Mouse (Mus musculus): ENCODE data around the gene Gm4353. TPM values are rescaled to one million over a fixed set of nuclear protein-coding genes. Genes with fewer than 3 reads are reported as not detected.

Gm4353 gene
- total and polyA plus RNA-seq, 3 experiments = 1.4 to 2.0 TPM; not detected in 1

DNA sequence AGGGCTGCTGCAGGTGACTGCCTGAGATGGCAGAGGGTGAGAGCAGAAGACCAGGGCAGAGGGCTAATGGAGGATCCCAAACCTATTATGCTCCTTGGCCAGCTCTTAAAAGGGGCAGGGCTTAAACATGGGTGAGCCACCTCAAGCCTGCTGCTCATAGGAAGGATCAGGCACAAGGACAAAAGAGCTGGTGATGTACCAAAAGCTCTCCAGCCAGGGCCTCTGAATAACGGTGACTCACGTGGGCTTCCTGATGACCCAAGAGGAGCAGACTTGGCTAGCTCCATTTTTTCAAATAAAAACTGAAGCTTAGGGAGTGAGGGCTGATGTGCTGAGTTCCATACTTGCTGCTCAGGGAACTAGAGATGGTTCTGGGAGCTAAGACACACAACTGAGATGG lies 31.6 kb upstream of the Gm4353 start:
- H3K36me3 ChIP-seq (replicated peaks) = no peaks in the 10 kb centered on the region
- DNase-seq (ENCODE audit: low spot score) = no peak
- peaks cover 17% of the 10 kb centered on the region for H3K27me3 ChIP-seq (ENCODE audit: insufficient read depth, low read length)
- H3K4me3 ChIP-seq (ENCODE audit: low read depth, low read length) = no peak overlapping the region
- ATAC-seq (ENCODE audit: extremely low read depth, insufficient number of reproducible peaks, low FRiP score, poor library complexity, severe bottlenecking) = no peak
- H3K4me1 ChIP-seq (ENCODE audit: insufficient read depth, low read depth, low read length) = no peaks in the 10 kb centered on the region
- no peaks in the 10 kb centered on the region; the same call in 1 of the 2 replicates for H3K9me3 ChIP-seq (replicated peaks)
- TF ChIP-seq POLR2AphosphoS5 (IDR thresholded peaks at IDR 0.05; ENCODE audit: insufficient replicate concordance, low read depth, low read length) (no peak), TAL1 (conservative IDR thresholded peaks at IDR 0.05; ENCODE audit: low read depth, low read length) (no peak), GATA1 (IDR thresholded peaks at IDR 0.05; ENCODE audit: borderline replicate concordance, low read length) (no peak), GATA2 (IDR thresholded peaks at IDR 0.05; ENCODE audit: borderline replicate concordance, low read depth, low read length) (no peak), CTCF (IDR thresholded peaks at IDR 0.05; ENCODE audit: low read depth, low read length) (no peak)

DNA sequence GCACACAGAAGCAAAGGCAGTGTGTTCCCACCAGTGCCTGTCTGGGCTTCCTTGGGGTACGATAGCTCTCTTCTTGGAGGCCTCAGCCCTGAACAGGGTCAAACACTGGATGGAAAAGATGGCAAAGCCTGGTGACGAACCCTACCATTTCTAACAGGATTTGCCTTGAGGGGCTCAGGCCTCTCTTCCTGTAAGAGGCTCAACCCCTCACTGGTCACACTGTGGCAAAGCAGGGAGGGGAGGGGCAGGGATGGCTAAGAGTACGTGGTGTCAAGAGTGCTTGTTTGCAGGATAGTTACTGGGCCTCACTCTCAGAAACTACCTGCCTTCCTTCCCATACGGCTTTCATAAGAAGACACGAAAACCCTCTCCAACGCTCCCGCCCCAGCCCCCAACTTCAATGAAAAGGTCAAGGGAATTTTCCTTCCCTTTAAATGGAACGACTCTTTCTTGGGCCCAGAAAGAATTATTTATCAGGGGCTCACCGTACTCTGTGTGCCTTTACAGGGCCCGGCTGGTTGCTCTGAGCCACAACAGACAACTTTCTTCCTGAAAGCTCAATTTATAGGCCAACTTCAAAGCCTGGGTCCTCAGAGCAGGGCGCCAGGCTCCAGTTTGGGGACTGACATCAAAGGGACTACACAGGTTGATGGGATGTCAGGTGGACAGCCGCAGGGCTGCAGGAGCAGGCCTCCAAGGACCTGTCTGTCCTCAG lies 30.9 kb upstream of the Gm4353 start:
- Histone ChIP-seq H3K9me3 (replicated peaks) (no peaks in the 10 kb centered on the region; the same call in 1 of the 2 replicates), H3K4me3 (ENCODE audit: low read depth, low read length) (no peak overlapping the region), H3K36me3 (replicated peaks) (no peaks in the 10 kb centered on the region), H3K27me3 (ENCODE audit: insufficient read depth, low read length) (peaks cover 17% of the 10 kb centered on the region), H3K4me1 (ENCODE audit: insufficient read depth, low read depth, low read length) (no peaks in the 10 kb centered on the region)
- DNase-seq (ENCODE audit: low spot score) = no peak
- ATAC-seq (ENCODE audit: extremely low read depth, insufficient number of reproducible peaks, low FRiP score, poor library complexity, severe bottlenecking) = no peak
- TF ChIP-seq GATA2 (IDR thresholded peaks at IDR 0.05; ENCODE audit: borderline replicate concordance, low read depth, low read length) = no peak
- no peak for TF ChIP-seq GATA1 (IDR thresholded peaks at IDR 0.05; ENCODE audit: borderline replicate concordance, low read length)
- no peak for TF ChIP-seq CTCF (IDR thresholded peaks at IDR 0.05; ENCODE audit: low read depth, low read length)
- no peak for TF ChIP-seq POLR2AphosphoS5 (IDR thresholded peaks at IDR 0.05; ENCODE audit: insufficient replicate concordance, low read depth, low read length)
- no peak for TF ChIP-seq TAL1 (conservative IDR thresholded peaks at IDR 0.05; ENCODE audit: low read depth, low read length)

DNA sequence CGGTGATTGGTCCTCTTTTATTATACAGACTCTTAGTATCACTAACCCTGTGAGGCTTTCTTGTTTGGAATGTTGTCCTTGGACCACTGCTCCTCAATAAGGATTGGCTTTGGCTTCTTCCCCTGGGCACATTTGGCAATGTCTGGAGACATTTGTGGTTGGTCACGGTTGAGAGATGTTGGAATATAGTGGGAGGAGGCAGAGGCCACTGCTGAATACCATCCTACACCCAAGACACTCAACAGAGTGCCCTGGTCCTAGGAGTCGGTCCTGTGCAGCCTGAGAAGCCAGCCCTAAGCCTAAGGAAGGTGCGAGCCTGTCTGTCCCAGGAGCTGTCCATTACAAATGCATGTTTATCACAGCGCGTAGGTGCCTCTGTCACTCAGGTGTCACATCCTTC lies 27.1 kb upstream of the Gm4353 start:
- H3K27me3 ChIP-seq (ENCODE audit: insufficient read depth, low read length) = peaks cover 13% of the 10 kb centered on the region
- peaks cover 11% of the 10 kb centered on the region for H3K36me3 ChIP-seq (replicated peaks)
- no peaks in the 10 kb centered on the region for H3K4me1 ChIP-seq (ENCODE audit: insufficient read depth, low read depth, low read length)
- H3K9me3 ChIP-seq (replicated peaks) = no peaks in the 10 kb centered on the region
- ATAC-seq (ENCODE audit: extremely low read depth, insufficient number of reproducible peaks, low FRiP score, poor library complexity, severe bottlenecking) (no peak), DNase-seq (ENCODE audit: low spot score) (no peak)
- TF ChIP-seq GATA2 (IDR thresholded peaks at IDR 0.05; ENCODE audit: borderline replicate concordance, low read depth, low read length) (no peak), CTCF (IDR thresholded peaks at IDR 0.05; ENCODE audit: low read depth, low read length) (no peak), GATA1 (IDR thresholded peaks at IDR 0.05; ENCODE audit: borderline replicate concordance, low read length) (no peak), TAL1 (conservative IDR thresholded peaks at IDR 0.05; ENCODE audit: low read depth, low read length) (no peak), POLR2AphosphoS5 (IDR thresholded peaks at IDR 0.05; ENCODE audit: insufficient replicate concordance, low read depth, low read length) (no peak)
- H3K4me3 ChIP-seq (ENCODE audit: low read depth, low read length) = no peak overlapping the region

DNA sequence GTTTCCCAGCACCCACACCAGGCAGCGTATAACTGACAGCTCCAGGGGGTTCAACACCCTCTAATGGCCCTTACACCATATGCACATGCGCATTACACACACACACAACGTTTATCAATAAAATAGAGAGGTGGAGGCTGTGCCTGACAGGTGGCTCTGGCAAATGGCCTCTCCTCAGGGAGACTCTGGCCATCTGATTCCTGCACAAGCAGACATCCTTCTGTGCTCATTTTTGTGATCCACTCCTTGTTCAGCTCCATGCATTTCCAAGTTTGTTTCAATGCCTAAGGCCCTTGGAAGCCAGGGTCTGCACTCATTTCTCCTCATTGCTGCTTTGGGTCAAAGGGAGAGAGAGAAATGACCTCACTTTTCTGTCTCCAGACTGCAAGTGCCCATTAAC lies 26.2 kb upstream of the Gm4353 start:
- Histone ChIP-seq H3K27me3 (ENCODE audit: insufficient read depth, low read length) (peaks cover 9% of the 10 kb centered on the region), H3K4me3 (ENCODE audit: low read depth, low read length) (no peak overlapping the region), H3K9me3 (replicated peaks) (no peaks in the 10 kb centered on the region), H3K36me3 (replicated peaks) (peaks cover 20% of the 10 kb centered on the region), H3K4me1 (ENCODE audit: insufficient read depth, low read depth, low read length) (no peaks in the 10 kb centered on the region)
- TF ChIP-seq GATA2 (IDR thresholded peaks at IDR 0.05; ENCODE audit: borderline replicate concordance, low read depth, low read length) = no peak
- no peak for TF ChIP-seq GATA1 (IDR thresholded peaks at IDR 0.05; ENCODE audit: borderline replicate concordance, low read length)
- no peak for TF ChIP-seq TAL1 (conservative IDR thresholded peaks at IDR 0.05; ENCODE audit: low read depth, low read length)
- TF ChIP-seq CTCF (IDR thresholded peaks at IDR 0.05; ENCODE audit: low read depth, low read length) = no peak
- TF ChIP-seq POLR2AphosphoS5 (IDR thresholded peaks at IDR 0.05; ENCODE audit: insufficient replicate concordance, low read depth, low read length) = no peak
- no peak for ATAC-seq (ENCODE audit: extremely low read depth, insufficient number of reproducible peaks, low FRiP score, poor library complexity, severe bottlenecking)
- no peak for DNase-seq (ENCODE audit: low spot score)

DNA sequence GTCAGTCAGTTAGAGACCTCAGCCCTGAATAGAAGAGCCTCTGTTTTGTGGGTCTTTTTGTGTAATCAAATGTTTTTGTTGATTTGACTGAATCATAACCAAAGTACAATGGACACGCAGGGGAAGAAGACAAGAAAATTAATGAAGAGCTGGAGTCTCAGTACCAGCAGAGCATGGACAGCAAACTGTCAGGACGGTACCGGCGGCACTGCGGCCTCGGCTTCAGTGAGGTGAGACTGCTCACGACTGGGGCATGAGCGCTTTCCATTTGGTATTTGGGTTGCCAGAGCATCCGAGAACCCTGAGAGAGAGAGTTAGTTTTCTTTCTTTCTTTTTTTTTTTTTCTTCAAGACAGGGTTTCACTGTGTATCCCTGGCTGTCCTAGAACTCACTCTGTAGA lies 18.7 kb upstream of the Gm4353 start:
- Histone ChIP-seq H3K4me3 (ENCODE audit: low read depth, low read length) (no peak overlapping the region), H3K27me3 (ENCODE audit: insufficient read depth, low read length) (no peaks in the 10 kb centered on the region), H3K9me3 (replicated peaks) (no peaks in the 10 kb centered on the region), H3K36me3 (replicated peaks) (peaks cover 68% of the 10 kb centered on the region), H3K4me1 (ENCODE audit: insufficient read depth, low read depth, low read length) (peaks cover 3% of the 10 kb centered on the region; the same call in 1 of the 2 replicates)
- ATAC-seq (ENCODE audit: extremely low read depth, insufficient number of reproducible peaks, low FRiP score, poor library complexity, severe bottlenecking) (no peak), DNase-seq (ENCODE audit: low spot score) (no peak)
- TF ChIP-seq CTCF (IDR thresholded peaks at IDR 0.05; ENCODE audit: low read depth, low read length) (no peak), TAL1 (conservative IDR thresholded peaks at IDR 0.05; ENCODE audit: low read depth, low read length) (no peak), GATA2 (IDR thresholded peaks at IDR 0.05; ENCODE audit: borderline replicate concordance, low read depth, low read length) (no peak), POLR2AphosphoS5 (IDR thresholded peaks at IDR 0.05; ENCODE audit: insufficient replicate concordance, low read depth, low read length) (no peak), GATA1 (IDR thresholded peaks at IDR 0.05; ENCODE audit: borderline replicate concordance, low read length) (no peak)

DNA sequence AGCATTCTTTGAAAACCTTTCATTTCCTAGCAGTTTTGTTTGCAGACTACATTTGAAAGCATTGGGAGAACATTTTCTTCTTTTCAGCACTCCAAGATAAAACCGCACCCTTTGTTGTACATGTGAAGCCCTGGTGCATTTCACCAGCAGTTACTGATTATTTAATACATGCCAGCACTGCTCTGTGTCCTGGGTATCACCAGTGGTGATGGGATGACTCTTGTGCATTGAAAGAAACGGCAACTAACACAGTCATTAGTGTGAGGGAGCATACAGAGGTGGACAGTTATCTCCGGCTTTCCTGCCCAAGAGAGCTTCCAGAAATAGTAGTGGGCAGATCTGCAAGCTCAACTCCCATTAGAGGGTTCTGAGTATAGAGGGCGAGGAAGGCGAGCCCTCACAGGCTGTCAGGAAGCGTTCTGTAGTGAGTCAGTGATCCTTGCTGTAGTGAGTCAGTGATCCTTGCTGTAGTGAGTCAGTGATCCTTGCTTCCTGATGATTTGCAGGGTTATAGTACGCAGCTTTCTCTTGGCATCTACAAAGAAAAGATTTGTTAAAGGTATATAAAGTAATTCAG lies 15.6 kb upstream of the Gm4353 start:
- H3K4me3 ChIP-seq (ENCODE audit: low read depth, low read length) = no peak overlapping the region
- H3K4me1 ChIP-seq (ENCODE audit: insufficient read depth, low read depth, low read length) = peaks cover 22% of the 10 kb centered on the region
- no peaks in the 10 kb centered on the region for H3K9me3 ChIP-seq (replicated peaks)
- TF ChIP-seq TAL1 (conservative IDR thresholded peaks at IDR 0.05; ENCODE audit: low read depth, low read length) (no peak), GATA1 (IDR thresholded peaks at IDR 0.05; ENCODE audit: borderline replicate concordance, low read length) (no peak), GATA2 (IDR thresholded peaks at IDR 0.05; ENCODE audit: borderline replicate concordance, low read depth, low read length) (no peak), POLR2AphosphoS5 (IDR thresholded peaks at IDR 0.05; ENCODE audit: insufficient replicate concordance, low read depth, low read length) (no peak), CTCF (IDR thresholded peaks at IDR 0.05; ENCODE audit: low read depth, low read length) (no peak)
- H3K36me3 ChIP-seq (replicated peaks) = peaks cover 52% of the 10 kb centered on the region
- DNase-seq (ENCODE audit: low spot score) (no peak), ATAC-seq (ENCODE audit: extremely low read depth, insufficient number of reproducible peaks, low FRiP score, poor library complexity, severe bottlenecking) (no peak)
- no peaks in the 10 kb centered on the region for H3K27me3 ChIP-seq (ENCODE audit: insufficient read depth, low read length)

Measured in G1E (cell line).